In genomic region chr1:170324312-170324711, GRCm38 (mm10) we compare ENCODE assay signal across 20 mouse cellular contexts. TPM values are rescaled to one million over a fixed set of nuclear protein-coding genes. Genes with fewer than 3 reads are reported as not detected.
"Had no signal": no experiment of that assay in that cellular context is flagged by ENCODE, and none has a peak within 500 bp of the region (broad histone marks: within the 10 kb centered on the region; RNA-seq: fewer than 3 reads in every experiment).

No protein-coding gene starts in this region.

- H3K4me1 ChIP-seq: kidney, embryonic 15.5 days; limb, embryonic 12.5 days; megakaryocyte, embryonic 14.5 days; midbrain, embryonic 12.5 days had no signal

- H3K4me2 ChIP-seq: kidney, embryonic 15.5 days; limb, embryonic 12.5 days; midbrain, embryonic 12.5 days had no signal

- H3K27ac ChIP-seq: kidney, embryonic 15.5 days; limb, embryonic 12.5 days; macrophage; midbrain, embryonic 12.5 days had no signal

- H3K36me3 ChIP-seq: limb, embryonic 12.5 days; midbrain, embryonic 12.5 days had no signal

- DNase-seq: kidney, adult 2 months; kidney, postnatal 14 days; layer of hippocampus, adult 9-11 months; layer of hippocampus, postnatal 36 days; liver; right cerebral cortex, postnatal 14 days; thymus, postnatal 4 days had no signal

- H3K9me3 ChIP-seq: kidney, embryonic 15.5 days; limb, embryonic 12.5 days; megakaryocyte, embryonic 14.5 days; midbrain, embryonic 12.5 days had no signal

- ATAC-seq: hindbrain, embryonic 16.5 days; inflammation-experienced regulatory T-cells, adult 6 months had no signal

- H3K4me3 ChIP-seq: kidney, embryonic 15.5 days; limb, embryonic 12.5 days; megakaryocyte, embryonic 14.5 days; midbrain, embryonic 12.5 days had no signal

- H3K9ac ChIP-seq: kidney, embryonic 15.5 days; limb, embryonic 12.5 days; midbrain, embryonic 12.5 days had no signal

- H3K27me3 ChIP-seq: kidney, embryonic 15.5 days; limb, embryonic 12.5 days; megakaryocyte, embryonic 14.5 days; midbrain, embryonic 12.5 days had no signal

RNA-seq across cellular contexts. Expression of gene Spata46, which starts 15.7 kb away (rescaled TPM):
- total RNA-seq: layer of hippocampus, adult 18-20 months; layer of hippocampus, postnatal 36 days; left cerebral cortex, adult 8-10 months; left cerebral cortex, postnatal 36 days; midbrain, postnatal 0 days had no signal
- polyA plus RNA-seq: inflammation-experienced regulatory T-cells, adult 6 months; macrophage; spleen, adult 2 months had no signal

RNA-seq across cellular contexts. Expression of gene Gm7694, which starts 18.2 kb away (rescaled TPM):
- polyA plus RNA-seq: inflammation-experienced regulatory T-cells, adult 6 months had no signal

RNA-seq across cellular contexts. Expression of gene Sh2d1b1, which starts 47.2 kb away (rescaled TPM):
- total RNA-seq: layer of hippocampus, adult 18-20 months; layer of hippocampus, postnatal 36 days; left cerebral cortex, postnatal 36 days; midbrain, postnatal 0 days had no signal
- polyA plus RNA-seq: hindbrain, embryonic 16.5 days; inflammation-experienced regulatory T-cells, adult 6 months; limb, embryonic 12.5 days; midbrain, embryonic 12.5 days; midbrain, postnatal 0 days; neural tube, embryonic 14.5 days had no signal
